Mouse (Mus musculus) midbrain, embryonic 15.5 days (tissue): ENCODE results near the gene Gabrb3. TPM values are rescaled to one million over a fixed set of nuclear protein-coding genes. Genes with fewer than 3 reads are reported as not detected.
A peak's percentile ranks its signal among the peaks of the same experiment; 100 is the strongest.

ENCODE experiments used
- ATAC-seq: fragments of 200-750 bp; cut with Nextera tagmentation; replicated peaks from 2 replicates; pipeline ENCODE4 v1.8.0; 2017; ENCODE audit warnings: moderate TSS enrichment
- H3K27ac ChIP-seq: fragments of 300-500 bp; sonication (generic); 2 replicates; pipeline ENCODE4 v1.5.1; 2015; ENCODE audit warnings: mild to moderate bottlenecking, inconsistent platforms
- H3K27me3 ChIP-seq: fragments of 300-500 bp; sonication (generic); replicated peaks from 2 replicates; pipeline ENCODE4 v1.6.1; 2015; ENCODE audit warnings: inconsistent platforms
- H3K36me3 ChIP-seq: fragments of 300-500 bp; sonication (generic); replicated peaks from 2 replicates; pipeline ENCODE4 v1.6.1; 2015; ENCODE audit warnings: inconsistent platforms
- H3K4me1 ChIP-seq: fragments of 300-500 bp; sonication (generic); 2 replicates; pipeline ENCODE4 v1.6.1; 2015; ENCODE audit warnings: inconsistent platforms
- H3K4me2 ChIP-seq: fragments of 300-500 bp; sonication (generic); 2 replicates; pipeline ENCODE4 v1.6.1; 2015; ENCODE audit warnings: inconsistent platforms, mild to moderate bottlenecking, moderate library complexity
- H3K4me3 ChIP-seq: fragments of 300-500 bp; sonication (generic); 2 replicates; pipeline ENCODE4 v1.5.1; 2015; ENCODE audit warnings: mild to moderate bottlenecking, inconsistent platforms
- H3K9ac ChIP-seq: fragments of 300-500 bp; sonication (generic); 2 replicates; pipeline ENCODE4 v1.6.1; 2015; ENCODE audit warnings: mild to moderate bottlenecking, inconsistent platforms
- H3K9me3 ChIP-seq: fragments of 300-500 bp; sonication (generic); 2 replicates; pipeline ENCODE4 v1.6.1; 2016; ENCODE audit warnings: inconsistent platforms
- WGBS: fragments of 180-500 bp; shearing (Covaris S2); methylation state at CpG from one replicate; pipeline ENCODE4 v1.1.7; 2015; ENCODE audit warnings: mixed read lengths; 5-methylcytosine and 5-hydroxymethylcytosine counted together
- polyA plus RNA-seq: library from polyadenylated mRNA; unstranded; fragments of >200 nt; fragmentation: Nextera tagmentation; extraction: Ambion mirVana; gene quantifications from 2 replicates; pipeline ENCODE4 v1.2.1, GENCODE M21; 2015

Gene Gabrb3
- polyA plus RNA-seq, 1 experiment from 2014 or later = 57.8 TPM

GRCm38 (mm10) chr7:57473811-57474525, 54.5 kb downstream of the Gabrb3 start:
- H3K27me3 ChIP-seq = no peaks in the 10 kb centered on the region
- H3K9me3 ChIP-seq = no peaks in the 10 kb centered on the region
- no peak overlapping the region for H3K9ac ChIP-seq
- no peak overlapping the region for H3K4me3 ChIP-seq
- ATAC-seq = peak; percentile 95
- 85% methylated on average over 4 of the region's 4 CpGs for WGBS
- H3K27ac ChIP-seq = no peak overlapping the region
- no peaks in the 10 kb centered on the region for H3K4me1 ChIP-seq
- H3K4me2 ChIP-seq = no peak overlapping the region
- H3K36me3 ChIP-seq = no peaks in the 10 kb centered on the region

GRCm38 (mm10) chr7:57482896-57483295, 63.4 kb downstream of the Gabrb3 start:
- H3K4me2 ChIP-seq = no peak overlapping the region
- 0 out of 2 replicates have a peak, but pooled peaks have one; percentile 27 for ATAC-seq

GRCm38 (mm10) chr7:57486907-57487306, 67.4 kb downstream of the Gabrb3 start:
- no peak for ATAC-seq

More at GRCm38 (mm10) chr7:57482896-57483295, 63.4 kb downstream of the Gabrb3 start:
- H3K36me3 ChIP-seq = no peaks in the 10 kb centered on the region
- no peaks in the 10 kb centered on the region for H3K9me3 ChIP-seq
- no peak overlapping the region for H3K27ac ChIP-seq
- H3K9ac ChIP-seq = no peak overlapping the region
- H3K4me3 ChIP-seq = no peak overlapping the region
- no peaks in the 10 kb centered on the region for H3K27me3 ChIP-seq
- H3K4me1 ChIP-seq = no peaks in the 10 kb centered on the region

GRCm38 (mm10) chr7:57491795-57492194, 72.3 kb downstream of the Gabrb3 start:
- Histone ChIP-seq H3K36me3 (no peaks in the 10 kb centered on the region), H3K9me3 (no peaks in the 10 kb centered on the region), H3K4me3 (no peak overlapping the region), H3K9ac (no peak overlapping the region), H3K27me3 (no peaks in the 10 kb centered on the region), H3K4me1 (no peaks in the 10 kb centered on the region), H3K4me2 (no peak overlapping the region), H3K27ac (no peak overlapping the region)
- no peak for ATAC-seq
- 70% methylated on average over 4 of the region's 4 CpGs for WGBS

More at GRCm38 (mm10) chr7:57486907-57487306, 67.4 kb downstream of the Gabrb3 start:
- Histone ChIP-seq H3K9me3 (no peaks in the 10 kb centered on the region), H3K9ac (no peak overlapping the region), H3K36me3 (no peaks in the 10 kb centered on the region), H3K4me3 (no peak overlapping the region), H3K4me2 (no peak overlapping the region), H3K27ac (no peak overlapping the region), H3K4me1 (no peaks in the 10 kb centered on the region), H3K27me3 (no peaks in the 10 kb centered on the region)
- 78% methylated on average over 6 of the region's 6 CpGs for WGBS

- no peaks in the 10 kb centered on the region for H3K9me3 ChIP-seq
- 68% methylated on average over 4 of the region's 4 CpGs for WGBS
- no peak overlapping the region for H3K9ac ChIP-seq
- H3K27me3 ChIP-seq = peaks cover 9% of the 10 kb centered on the region
- H3K27ac ChIP-seq = no peak overlapping the region
- no peaks in the 10 kb centered on the region for H3K4me1 ChIP-seq
- no peak overlapping the region for H3K4me3 ChIP-seq
- H3K4me2 ChIP-seq = no peak overlapping the region
- no peaks in the 10 kb centered on the region for H3K36me3 ChIP-seq
- ATAC-seq = no peak
Measured at GRCm38 (mm10) chr7:57502809-57503208, 83.3 kb downstream of the Gabrb3 start.

- Histone ChIP-seq H3K27me3 (peaks cover 39% of the 10 kb centered on the region), H3K4me2 (peak overlapping the region; percentile 88), H3K4me1 (peaks cover 13% of the 10 kb centered on the region; the same call in 1 of the 2 replicates), H3K4me3 (peak overlapping the region; percentile 73), H3K9ac (peak overlapping the region; percentile 73), H3K9me3 (no peaks in the 10 kb centered on the region), H3K27ac (peak overlapping the region; percentile 68), H3K36me3 (no peaks in the 10 kb centered on the region)
- ATAC-seq = peak; percentile 83
- under 1% methylated on average over 72 of the region's 72 CpGs for WGBS
Measured at GRCm38 (mm10) chr7:57508860-57509632, 89.6 kb downstream of the Gabrb3 start.

GRCm38 (mm10) chr7:57509681-57510141, 90.2 kb downstream of the Gabrb3 start, which contains the start of gene Gabra5:
Gene Gabra5, minus strand, starts transcription at chr7:57510059.
- Histone ChIP-seq H3K9ac (peak within 1 kb of the TSS; percentile 73), H3K4me3 (peak within 1 kb of the TSS; percentile 73), H3K36me3 (no peaks in the 10 kb centered on the region), H3K9me3 (no peaks in the 10 kb centered on the region), H3K27me3 (peaks cover 39% of the 10 kb centered on the region), H3K4me1 (peaks cover 13% of the 10 kb centered on the region; the same call in 1 of the 2 replicates), H3K4me2 (peak within 1 kb of the TSS; percentile 88), H3K27ac (peak within 1 kb of the TSS; percentile 68)
- peak; percentile 89 for ATAC-seq
- under 1% methylated on average over 59 of the region's 59 CpGs for WGBS

- no peak for ATAC-seq
- WGBS = 26% methylated on average over 3 of the region's 3 CpGs
- Histone ChIP-seq H3K4me3 (no peak overlapping the region), H3K27me3 (peaks cover 28% of the 10 kb centered on the region), H3K4me2 (no peak overlapping the region), H3K9me3 (no peaks in the 10 kb centered on the region), H3K27ac (no peak overlapping the region), H3K4me1 (peaks cover 13% of the 10 kb centered on the region; the same call in 1 of the 2 replicates), H3K9ac (no peak overlapping the region), H3K36me3 (no peaks in the 10 kb centered on the region)
Measured at GRCm38 (mm10) chr7:57512955-57513354, 93.5 kb downstream of the Gabrb3 start.

- no peaks in the 10 kb centered on the region for H3K27me3 ChIP-seq
- 95% methylated on average over 4 of the region's 4 CpGs for WGBS
- no peaks in the 10 kb centered on the region for H3K4me1 ChIP-seq
- H3K9me3 ChIP-seq = no peaks in the 10 kb centered on the region
- H3K4me3 ChIP-seq = no peak overlapping the region
- no peak overlapping the region for H3K4me2 ChIP-seq
- no peak for ATAC-seq
- H3K27ac ChIP-seq = no peak overlapping the region
- H3K9ac ChIP-seq = no peak overlapping the region
- H3K36me3 ChIP-seq = no peaks in the 10 kb centered on the region
Measured at GRCm38 (mm10) chr7:57529451-57529850, 110.0 kb downstream of the Gabrb3 start.

GRCm38 (mm10) chr7:57529954-57530353, 110.5 kb downstream of the Gabrb3 start:
- no peak for ATAC-seq
- H3K27me3 ChIP-seq = no peaks in the 10 kb centered on the region
- H3K27ac ChIP-seq = no peak overlapping the region
- H3K9ac ChIP-seq = no peak overlapping the region
- H3K4me2 ChIP-seq = no peak overlapping the region
- no peaks in the 10 kb centered on the region for H3K36me3 ChIP-seq
- H3K4me3 ChIP-seq = no peak overlapping the region
- no peaks in the 10 kb centered on the region for H3K4me1 ChIP-seq
- H3K9me3 ChIP-seq = no peaks in the 10 kb centered on the region
- WGBS = 92% methylated on average over 8 of the region's 8 CpGs

GRCm38 (mm10) chr7:57532676-57533075, 113.2 kb downstream of the Gabrb3 start:
- no peaks in the 10 kb centered on the region for H3K27me3 ChIP-seq
- H3K4me3 ChIP-seq = no peak overlapping the region
- H3K4me2 ChIP-seq = no peak overlapping the region
- WGBS = 93% methylated on average over 10 of the region's 10 CpGs
- no peak for ATAC-seq
- no peaks in the 10 kb centered on the region for H3K4me1 ChIP-seq
- no peak overlapping the region for H3K9ac ChIP-seq
- no peak overlapping the region for H3K27ac ChIP-seq
- no peaks in the 10 kb centered on the region for H3K36me3 ChIP-seq
- H3K9me3 ChIP-seq = no peaks in the 10 kb centered on the region

- no peaks in the 10 kb centered on the region for H3K9me3 ChIP-seq
- ATAC-seq = no peak
- H3K4me3 ChIP-seq = no peak overlapping the region
- H3K27ac ChIP-seq = no peak overlapping the region
- 22% methylated on average over 7 of the region's 7 CpGs for WGBS
- H3K27me3 ChIP-seq = no peaks in the 10 kb centered on the region
- H3K36me3 ChIP-seq = no peaks in the 10 kb centered on the region
- H3K4me2 ChIP-seq = no peak overlapping the region
- H3K9ac ChIP-seq = no peak overlapping the region
- no peaks in the 10 kb centered on the region for H3K4me1 ChIP-seq
Measured at GRCm38 (mm10) chr7:57538565-57538964, 119.1 kb downstream of the Gabrb3 start.
